Mouse (Mus musculus) olfactory bulb, adult 2 months (tissue): ENCODE data around the gene Phldb3.

Experiments
- CTCF ChIP-seq: fragments of 200-500 bp; IDR thresholded peaks from 2 replicates; pipeline ENCODE4 v1.5.1; 2012; ENCODE audit warnings: low read depth, mild to moderate bottlenecking, low read length, moderate library complexity; ENCODE audit not compliant: insufficient read depth
- POLR2A ChIP-seq: fragments of 200-500 bp; IDR thresholded peaks from 2 replicates; pipeline ENCODE4 v1.6.1; 2012; ENCODE audit warnings: mild to moderate bottlenecking, low read depth, low read length, moderate library complexity; ENCODE audit not compliant: insufficient read depth

DNA sequence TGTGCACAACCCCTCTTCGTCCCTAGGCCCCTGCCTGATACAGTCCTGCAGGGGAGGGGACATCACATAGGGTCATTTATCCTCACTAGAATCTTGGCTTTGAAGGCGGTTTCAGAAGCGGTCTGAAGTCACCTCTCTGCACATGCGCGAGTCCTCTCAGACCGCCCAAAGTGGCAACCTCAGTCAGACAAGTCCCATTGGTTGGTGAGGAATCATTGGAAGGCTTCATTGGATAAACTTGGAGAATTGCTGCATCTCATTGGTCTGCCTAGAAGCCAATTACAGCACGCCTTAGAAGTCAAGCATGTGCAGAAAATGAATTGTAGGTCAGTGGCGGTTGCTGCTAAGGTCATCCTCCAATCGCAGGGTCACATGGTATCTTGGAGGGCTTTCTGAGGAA lies 66.0 kb downstream of the Phldb3 start, which contains the start of gene Tex101:
- no peak for TF ChIP-seq CTCF
- TF ChIP-seq POLR2A: no peak
